Mouse (Mus musculus) cerebellum, adult 8-10 months (tissue): ENCODE data around the gene Bik.

ENCODE experiments used
- DNase-seq: peaks from one replicate; pipeline ENCODE4 v3.0.0; 2022

Bik gene

GRCm38 (mm10) chr15:83512489-83513281 lies 14.0 kb upstream of the Bik start:
- no peak for DNase-seq

GRCm38 (mm10) chr15:83515018-83515417 lies 11.6 kb upstream of the Bik start:
- DNase-seq, result no peak

GRCm38 (mm10) chr15:83518215-83519048 lies 8.2 kb upstream of the Bik start:
- DNase-seq, result peak; percentile 57

- no peak for DNase-seq
Observed at GRCm38 (mm10) chr15:83520861-83521382, 5.7 kb upstream of the Bik start.

GRCm38 (mm10) chr15:83523196-83523595 lies 3.5 kb upstream of the Bik start:
- no peak for DNase-seq

GRCm38 (mm10) chr15:83523638-83524332 lies 2.9 kb upstream of the Bik start:
- DNase-seq, result no peak

GRCm38 (mm10) chr15:83524333-83524729 lies 2.3 kb upstream of the Bik start:
- no peak for DNase-seq

GRCm38 (mm10) chr15:83527092-83527437 lies 403 bp downstream of the Bik start:
- DNase-seq, result no peak

- DNase-seq, result no peak
Observed at GRCm38 (mm10) chr15:83527747-83528146, 1.1 kb downstream of the Bik start.

- no peak for DNase-seq
Observed at GRCm38 (mm10) chr15:83528892-83529291, 2.2 kb downstream of the Bik start.

GRCm38 (mm10) chr15:83529765-83530164 lies 3.1 kb downstream of the Bik start:
- no peak for DNase-seq

- DNase-seq, result no peak
Observed at GRCm38 (mm10) chr15:83530233-83530632, 3.6 kb downstream of the Bik start.

- DNase-seq, result no peak
Observed at GRCm38 (mm10) chr15:83530688-83531087, 4.0 kb downstream of the Bik start.

GRCm38 (mm10) chr15:83531961-83532469 lies 5.4 kb downstream of the Bik start:
- no peak for DNase-seq

- no peak for DNase-seq
Observed at GRCm38 (mm10) chr15:83532606-83533005, 5.9 kb downstream of the Bik start.

GRCm38 (mm10) chr15:83534960-83535889 lies 8.6 kb downstream of the Bik start:
- DNase-seq, result no peak

- no peak for DNase-seq
Observed at GRCm38 (mm10) chr15:83535890-83536231, 9.2 kb downstream of the Bik start.

GRCm38 (mm10) chr15:83538855-83539254 lies 12.2 kb downstream of the Bik start:
- no peak for DNase-seq

GRCm38 (mm10) chr15:83539905-83540304 lies 13.2 kb downstream of the Bik start:
- no peak for DNase-seq

GRCm38 (mm10) chr15:83541647-83542287 lies 15.1 kb downstream of the Bik start:
- DNase-seq, result no peak

GRCm38 (mm10) chr15:83546029-83546428 lies 19.4 kb downstream of the Bik start:
- DNase-seq, result no peak

GRCm38 (mm10) chr15:83547144-83547543 lies 20.5 kb downstream of the Bik start:
- DNase-seq, result no peak
